Mouse (Mus musculus) brain, embryonic 14.5 days (tissue): Measurements from ENCODE around the gene Sel1l3. TPM values are rescaled to one million over a fixed set of nuclear protein-coding genes. Genes with fewer than 3 reads are reported as not detected.
A peak's percentile ranks its signal among the peaks of the same experiment; 100 is the strongest.

ENCODE experiments used
- DNase-seq: peaks from one replicate; pipeline ENCODE4 v3.0.0-alpha.2; 2011; ENCODE audit warnings: low read depth
- CTCF ChIP-seq: fragments of 200-500 bp; IDR thresholded peaks from 2 replicates; pipeline ENCODE4 v1.5.1; 2012; ENCODE audit warnings: inconsistent platforms, mild to moderate bottlenecking, moderate library complexity, borderline replicate concordance; ENCODE audit not compliant: insufficient read depth, insufficient read length; ENCODE audit errors: extremely low read depth
- POLR2A ChIP-seq: fragments of 200-500 bp; IDR thresholded peaks from 2 replicates; pipeline ENCODE4 v1.6.1; 2012; ENCODE audit warnings: mild to moderate bottlenecking, inconsistent platforms, borderline replicate concordance; ENCODE audit not compliant: poor library complexity, insufficient read depth, insufficient read length, severe bottlenecking; ENCODE audit errors: extremely low read depth
- polyA plus RNA-seq: library from polyadenylated mRNA; depleted of rRNA; stranded (reverse); fragments of >200 nt; gene quantifications from 2 replicates; pipeline ENCODE4 v1.2.3, GENCODE M21; 2012

Gene Sel1l3
- polyA plus RNA-seq, 1 experiment, result 15.5 TPM

GRCm38 (mm10) chr5:53188608-53189007 is 25.1 kb downstream of the Sel1l3 start:
- no peak for DNase-seq
- TF ChIP-seq CTCF (no peak), POLR2A (no peak)

- peak; percentile 64 for DNase-seq
- TF ChIP-seq POLR2A (no peak), CTCF (no peak)
Observed at GRCm38 (mm10) chr5:53187245-53187644, 26.5 kb downstream of the Sel1l3 start.

GRCm38 (mm10) chr5:53185803-53186202 is 27.9 kb downstream of the Sel1l3 start:
- DNase-seq, result peak; percentile 51
- TF ChIP-seq POLR2A, result no peak
- TF ChIP-seq CTCF, result no peak

- no peak for DNase-seq
- no peak for TF ChIP-seq CTCF
- no peak for TF ChIP-seq POLR2A
Observed at GRCm38 (mm10) chr5:53179965-53180364, 33.8 kb downstream of the Sel1l3 start.

- TF ChIP-seq POLR2A, result no peak
Observed at GRCm38 (mm10) chr5:53176703-53177102, 37.0 kb downstream of the Sel1l3 start.

GRCm38 (mm10) chr5:53176075-53176474 is 37.7 kb downstream of the Sel1l3 start:
- peak; percentile 44 for DNase-seq
- TF ChIP-seq POLR2A (no peak), CTCF (no peak)

More at GRCm38 (mm10) chr5:53176703-53177102, 37.0 kb downstream of the Sel1l3 start:
- no peak for DNase-seq

- no peak for TF ChIP-seq POLR2A
- no peak for TF ChIP-seq CTCF
- no peak for DNase-seq
Observed at GRCm38 (mm10) chr5:53175195-53175594, 38.5 kb downstream of the Sel1l3 start.

- no peak for TF ChIP-seq POLR2A
- TF ChIP-seq CTCF, result no peak
- no peak for DNase-seq
Observed at GRCm38 (mm10) chr5:53174461-53174860, 39.3 kb downstream of the Sel1l3 start.

- no peak for DNase-seq
- TF ChIP-seq POLR2A, result no peak
- no peak for TF ChIP-seq CTCF
Observed at GRCm38 (mm10) chr5:53172908-53173307, 40.8 kb downstream of the Sel1l3 start.

GRCm38 (mm10) chr5:53172256-53172636 is 41.5 kb downstream of the Sel1l3 start:
- DNase-seq, result no peak

GRCm38 (mm10) chr5:53171611-53172255 is 42.0 kb downstream of the Sel1l3 start:
- no peak for DNase-seq
- TF ChIP-seq CTCF (no peak), POLR2A (no peak)

More at GRCm38 (mm10) chr5:53172256-53172636, 41.5 kb downstream of the Sel1l3 start:
- TF ChIP-seq POLR2A, result no peak

- TF ChIP-seq POLR2A (no peak), CTCF (no peak)
- DNase-seq, result no peak
Observed at GRCm38 (mm10) chr5:53167564-53167963, 46.2 kb downstream of the Sel1l3 start.
